Mouse (Mus musculus) liver, adult (tissue): ENCODE measurements at regions not wholly inside any gene's neighbourhood (a gene's known extent, or its start where the extent isn't known, plus 50 kb on each side); places are given as distances from the start of the nearest gene placed in this dataset.

ENCODE experiments used
- GATA4 ChIP-seq: IDR thresholded peaks from 2 replicates; pipeline ENCODE4 v1.6.1; 2014; ENCODE audit warnings: mild to moderate bottlenecking, low read length; ENCODE audit not compliant: insufficient replicate concordance

DNA sequence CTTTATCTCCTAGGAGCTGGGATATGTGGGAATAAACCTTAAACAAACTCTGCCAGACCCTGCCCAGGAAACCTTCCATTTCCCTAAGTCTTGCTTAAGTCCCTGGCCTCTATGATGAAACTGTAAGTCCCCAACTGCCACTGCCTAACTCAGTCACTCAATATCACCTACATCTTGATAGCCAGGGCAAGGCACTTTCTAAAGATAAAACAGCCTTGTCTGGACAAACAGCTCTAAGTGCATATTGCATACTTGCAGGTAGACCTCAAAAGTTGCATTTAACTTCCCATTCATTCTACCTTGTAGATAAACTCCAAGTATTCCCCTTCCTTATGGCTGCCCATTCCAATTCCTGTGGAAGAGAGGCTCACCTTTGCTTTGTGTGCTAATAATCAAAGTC is 624.4 kb downstream of the Hs3st4 start:
- TF ChIP-seq GATA4: no peak

GRCm38 (mm10) chr7:124610437-124610836 is 627.8 kb downstream of the Hs3st4 start:
- no peak for TF ChIP-seq GATA4

DNA sequence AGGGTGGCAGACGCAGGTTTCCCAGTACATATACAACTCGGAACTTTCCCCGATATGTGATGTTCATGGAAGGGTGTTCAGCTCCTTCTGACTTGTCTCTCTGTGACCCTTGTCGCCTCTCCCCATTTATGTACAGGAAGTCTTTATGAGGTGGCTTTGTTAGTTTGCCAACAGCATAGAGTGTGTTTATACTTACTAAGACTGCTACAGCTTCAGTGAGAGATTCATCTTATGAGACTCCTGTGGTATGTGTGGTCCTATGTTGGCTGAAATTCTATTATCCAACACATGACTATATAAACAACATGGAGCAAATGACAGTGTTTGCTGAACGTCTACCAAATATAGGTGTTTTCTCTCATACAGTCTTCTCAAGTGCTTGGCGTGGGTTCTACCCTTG is 664.5 kb downstream of the Hs3st4 start:
- no peak for TF ChIP-seq GATA4

DNA sequence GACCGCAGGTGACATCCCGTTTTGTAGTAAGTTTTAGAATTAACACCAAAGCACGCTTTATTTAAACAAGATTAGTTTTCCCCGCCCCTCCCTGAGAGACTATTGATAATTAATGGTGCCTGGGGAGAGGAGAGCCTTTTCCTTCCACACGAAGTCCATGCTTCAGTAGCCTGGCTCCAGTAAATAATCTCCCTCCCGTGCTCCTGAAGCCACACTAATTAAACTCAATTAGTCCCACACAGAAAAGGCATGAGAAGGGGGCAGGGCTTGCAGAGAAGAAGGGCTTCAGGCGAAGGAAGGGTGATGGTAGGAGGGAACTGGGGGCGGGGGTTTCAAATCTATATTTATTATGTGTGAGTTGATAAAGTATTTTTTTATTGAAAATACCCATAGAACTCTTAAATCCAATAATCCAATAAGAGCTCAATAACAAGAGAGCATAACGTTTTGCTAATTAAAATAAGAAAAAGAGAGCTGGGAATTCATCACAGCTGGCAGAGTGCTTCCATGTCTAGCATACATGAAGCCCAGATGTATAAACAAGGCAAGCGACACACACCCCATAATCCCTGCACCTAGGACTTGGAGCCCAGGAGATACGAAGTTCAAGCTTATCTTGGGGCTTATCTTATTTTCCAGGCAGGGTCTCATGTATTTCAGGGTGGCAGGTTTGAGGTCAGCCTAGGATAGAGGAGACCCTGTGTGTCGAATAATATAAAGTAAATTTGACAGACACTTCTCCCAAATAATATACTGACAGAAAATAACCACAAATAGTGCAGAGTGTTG is 684.7 kb downstream of the Hs3st4 start:
- no peak for TF ChIP-seq GATA4

GRCm38 (mm10) chr7:124668058-124668457 is 685.4 kb downstream of the Hs3st4 start:
- no peak for TF ChIP-seq GATA4

DNA sequence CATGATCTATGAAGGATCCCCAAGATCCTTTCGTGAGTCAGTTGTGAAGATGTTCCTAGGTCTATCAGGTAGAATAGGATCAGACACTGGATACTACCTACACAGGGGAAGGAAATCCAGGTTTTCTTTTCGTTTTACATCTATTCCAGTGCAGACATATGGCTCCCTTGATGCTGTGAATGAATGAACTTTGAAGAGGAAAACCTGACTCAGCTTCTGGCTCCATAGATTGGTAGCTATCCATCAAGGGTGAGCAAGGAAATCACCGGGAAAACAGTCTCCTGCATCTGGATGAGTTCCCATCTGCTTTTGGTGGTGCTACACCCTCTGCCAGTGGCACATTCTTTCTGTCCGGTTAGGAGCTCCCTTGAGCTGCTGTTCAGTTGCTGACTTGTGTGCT is 687.8 kb downstream of the Hs3st4 start:
- no peak for TF ChIP-seq GATA4

DNA sequence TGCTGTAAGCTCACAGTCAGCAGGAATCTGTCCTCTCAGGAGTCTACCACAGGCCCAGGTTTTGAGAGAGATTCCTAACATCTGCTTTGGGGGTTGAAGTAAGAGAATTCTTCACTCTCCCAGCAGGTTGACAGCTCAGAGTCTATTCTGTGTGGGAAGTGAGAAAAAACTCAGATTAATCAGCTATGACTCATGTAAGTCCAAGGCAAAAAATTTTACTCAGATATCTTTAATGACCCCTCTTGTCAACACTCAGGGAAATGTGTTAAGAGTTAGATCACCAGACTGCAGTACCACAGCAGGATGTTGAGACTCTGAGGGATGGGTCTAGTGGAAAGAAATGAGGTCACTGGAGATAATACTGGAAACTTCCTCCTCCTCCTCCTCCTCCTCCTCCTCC is 688.4 kb downstream of the Hs3st4 start:
- no peak for TF ChIP-seq GATA4

DNA sequence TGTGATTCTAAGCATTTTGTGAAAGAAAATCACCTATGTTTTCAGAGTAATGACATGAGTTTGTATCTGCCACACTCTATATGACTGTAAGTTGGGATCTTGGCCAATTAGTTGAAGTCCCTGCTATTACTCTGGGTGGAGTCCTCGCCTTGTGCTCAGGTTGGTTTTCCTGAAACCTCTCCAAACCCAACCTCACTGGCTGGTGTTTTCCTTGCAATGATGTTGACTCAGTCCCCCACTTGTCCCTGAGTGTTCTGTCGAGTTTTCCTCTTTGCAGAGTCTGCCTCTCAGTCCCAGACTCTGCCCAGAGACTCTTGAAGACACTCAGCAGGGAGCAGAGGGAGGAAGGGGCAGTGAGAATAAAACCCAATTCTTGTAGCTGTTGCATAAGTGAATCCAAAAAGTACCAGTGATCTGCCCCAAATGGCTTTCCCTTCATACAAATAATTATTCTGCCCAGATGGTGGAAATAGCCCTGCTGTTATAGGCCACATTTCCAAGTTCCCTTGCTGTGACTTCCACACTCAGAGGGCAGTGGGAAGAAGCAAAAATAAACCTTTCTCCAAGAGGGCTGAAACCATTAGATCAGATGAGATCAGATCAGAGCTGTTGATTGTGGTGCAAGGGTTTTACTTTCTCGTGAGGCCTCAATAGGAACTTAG is 694.3 kb downstream of the Hs3st4 start:
- no peak for TF ChIP-seq GATA4

GRCm38 (mm10) chr7:124680561-124680960 is 697.9 kb downstream of the Hs3st4 start:
- TF ChIP-seq GATA4: no peak

- no peak for TF ChIP-seq GATA4
Measured at GRCm38 (mm10) chr7:124681212-124681611, 698.5 kb downstream of the Hs3st4 start.

GRCm38 (mm10) chr7:124681820-124682219 is 699.2 kb downstream of the Hs3st4 start:
- no peak for TF ChIP-seq GATA4

GRCm38 (mm10) chr7:124685424-124685823 is 702.8 kb downstream of the Hs3st4 start:
- no peak for TF ChIP-seq GATA4

- TF ChIP-seq GATA4: no peak
Measured at GRCm38 (mm10) chr7:124704163-124704824, 721.6 kb downstream of the Hs3st4 start.

- no peak for TF ChIP-seq GATA4
Measured at GRCm38 (mm10) chr7:124707143-124707542, 724.5 kb downstream of the Hs3st4 start.

GRCm38 (mm10) chr7:124708771-124709485 is 726.3 kb downstream of the Hs3st4 start:
- no peak for TF ChIP-seq GATA4

DNA sequence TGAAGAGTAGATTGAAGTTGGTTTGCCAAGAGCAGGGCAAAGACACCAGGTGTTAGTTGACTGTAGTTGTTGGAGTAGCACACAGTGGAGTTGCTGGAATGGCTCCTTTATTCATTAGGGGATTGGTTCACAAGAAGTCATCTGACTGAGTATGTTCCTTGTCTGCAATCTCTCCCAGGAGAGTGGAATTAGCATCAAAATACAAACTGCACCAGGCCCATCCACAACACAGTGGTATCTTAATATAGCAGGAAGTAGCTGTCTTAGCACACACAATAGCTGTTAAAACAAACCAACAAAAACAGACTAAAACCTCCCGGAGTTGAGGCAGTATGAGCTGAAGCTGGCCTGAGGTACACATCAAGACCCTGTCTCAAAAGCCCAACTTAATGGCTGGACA is 723.5 kb upstream of the Kdm8 start:
- TF ChIP-seq GATA4: no peak

GRCm38 (mm10) chr7:124742086-124742485 is 702.4 kb upstream of the Kdm8 start:
- no peak for TF ChIP-seq GATA4
